Mouse (Mus musculus) C2C12 (cell line): ENCODE measurements around the gene Kcnt2.

ENCODE experiments used
- CEBPB ChIP-seq: IDR thresholded peaks from one replicate; pipeline ENCODE4 v1.6.1; 2011; ENCODE audit warnings: low read depth, mild to moderate bottlenecking, control low read depth, moderate library complexity
- CTCF ChIP-seq: IDR thresholded peaks from one replicate; pipeline ENCODE4 v1.5.1; 2011; ENCODE audit not compliant: control insufficient read depth, insufficient read depth, insufficient read length
- FOSL1 ChIP-seq: IDR thresholded peaks from one replicate; pipeline ENCODE4 v1.8.0; 2011; ENCODE audit warnings: mild to moderate bottlenecking, low read length; ENCODE audit not compliant: poor library complexity, insufficient read depth, severe bottlenecking
- MAX ChIP-seq: IDR thresholded peaks from one replicate; pipeline ENCODE4 v1.6.1; 2011; ENCODE audit warnings: mild to moderate bottlenecking, control low read depth
- MYOD1 ChIP-seq: IDR thresholded peaks from one replicate; pipeline ENCODE4 v1.6.1; 2011; ENCODE audit warnings: low read depth; ENCODE audit not compliant: control insufficient read depth, insufficient read length
- MYOG ChIP-seq: IDR thresholded peaks from one replicate; pipeline ENCODE4 v1.6.1; 2011; ENCODE audit not compliant: control insufficient read depth, insufficient read length; ENCODE audit errors: extremely low read depth
- USF1 ChIP-seq: IDR thresholded peaks from one replicate; pipeline ENCODE4 v1.6.1; 2011; ENCODE audit warnings: low read depth, mild to moderate bottlenecking, control low read depth, moderate library complexity

- no peak for TF ChIP-seq CTCF
- TF ChIP-seq USF1 = no peak
- TF ChIP-seq CEBPB = no peak
- TF ChIP-seq MYOD1 = no peak
- TF ChIP-seq MYOG = no peak
- TF ChIP-seq MAX = no peak
- TF ChIP-seq FOSL1 = no peak
These were observed 40.6 kb upstream of the Kcnt2 start for GRCm38 (mm10) chr1:140205329-140205728.
